Mouse (Mus musculus) heart, embryonic 15.5 days (tissue): Measurements from ENCODE around the gene Ace. TPM values are rescaled to one million over a fixed set of nuclear protein-coding genes. Genes with fewer than 3 reads are reported as not detected.

Experiments
- ATAC-seq: fragments of 200-750 bp; cut with Nextera tagmentation; replicated peaks from 2 replicates; pipeline ENCODE4 v1.8.0; 2017; ENCODE audit warnings: low read depth, moderate TSS enrichment; ENCODE audit not compliant: insufficient number of reproducible peaks, insufficient read depth, low FRiP score
- H3K27ac ChIP-seq: fragments of 300-500 bp; sonication (generic); 2 replicates; pipeline ENCODE4 v1.5.1; 2015; ENCODE audit warnings: mild to moderate bottlenecking, inconsistent platforms
- H3K27me3 ChIP-seq: fragments of 300-500 bp; sonication (generic); 2 replicates; pipeline ENCODE4 v1.6.1; 2015; ENCODE audit warnings: inconsistent platforms
- H3K36me3 ChIP-seq: fragments of 300-500 bp; sonication (generic); 2 replicates; pipeline ENCODE4 v1.6.1; 2015; ENCODE audit warnings: mild to moderate bottlenecking, inconsistent platforms
- H3K4me1 ChIP-seq: fragments of 300-500 bp; sonication (generic); replicated peaks from 2 replicates; pipeline ENCODE4 v1.6.1; 2015; ENCODE audit warnings: inconsistent platforms
- H3K4me2 ChIP-seq: fragments of 300-500 bp; sonication (generic); 2 replicates; pipeline ENCODE4 v1.6.1; 2015; ENCODE audit warnings: inconsistent platforms, mild to moderate bottlenecking, moderate library complexity
- H3K4me3 ChIP-seq: fragments of 300-500 bp; sonication (generic); 2 replicates; pipeline ENCODE4 v1.5.1; 2015; ENCODE audit warnings: mild to moderate bottlenecking, inconsistent platforms
- H3K9ac ChIP-seq: fragments of 300-500 bp; sonication (generic); 2 replicates; pipeline ENCODE4 v1.6.1; 2015; ENCODE audit warnings: mild to moderate bottlenecking, inconsistent platforms
- H3K9me3 ChIP-seq: fragments of 300-500 bp; sonication (generic); replicated peaks from 2 replicates; pipeline ENCODE4 v1.6.1; 2016; ENCODE audit warnings: inconsistent platforms
- WGBS: fragments of 180-500 bp; shearing (Covaris S2); methylation state at CpG from one replicate; pipeline ENCODE4 v1.1.7; 2015; ENCODE audit warnings: mixed read lengths; 5-methylcytosine and 5-hydroxymethylcytosine counted together
- polyA plus RNA-seq: library from polyadenylated mRNA; unstranded; fragments of >200 nt; fragmentation: Nextera tagmentation; extraction: Ambion mirVana; gene quantifications from 2 replicates; pipeline ENCODE4 v1.2.1, GENCODE M21; 2015

Ace gene
- polyA plus RNA-seq, 1 experiment from 2014 or later = 3.3 TPM

GRCm38 (mm10) chr11:105994375-105994774, 26.6 kb downstream of the Ace start, which contains the start of gene Ace3:
Gene Ace3, plus strand, starts transcription at chr11:105994675.
- no peak within 1 kb of the TSS for H3K9ac ChIP-seq
- H3K36me3 ChIP-seq = no peaks in the 10 kb centered on the region
- H3K4me1 ChIP-seq = no peaks in the 10 kb centered on the region
- 89% methylated on average over 3 of the region's 3 CpGs for WGBS
- no peak within 1 kb of the TSS for H3K27ac ChIP-seq
- no peak for ATAC-seq
- no peak within 1 kb of the TSS for H3K4me3 ChIP-seq
- no peak within 1 kb of the TSS for H3K4me2 ChIP-seq
- H3K9me3 ChIP-seq = no peaks in the 10 kb centered on the region
- no peaks in the 10 kb centered on the region for H3K27me3 ChIP-seq

GRCm38 (mm10) chr11:106000062-106000461, 32.3 kb downstream of the Ace start:
- Histone ChIP-seq H3K4me3 (no peak overlapping the region), H3K9me3 (no peaks in the 10 kb centered on the region), H3K27me3 (no peaks in the 10 kb centered on the region; the same call in 1 of the 2 replicates), H3K4me2 (no peak overlapping the region), H3K36me3 (no peaks in the 10 kb centered on the region), H3K27ac (no peak overlapping the region), H3K9ac (no peak overlapping the region), H3K4me1 (no peaks in the 10 kb centered on the region)
- no peak for ATAC-seq
- WGBS = 88% methylated on average over 6 of the region's 6 CpGs

GRCm38 (mm10) chr11:106001718-106002117, 34.0 kb downstream of the Ace start:
- no peak for ATAC-seq
- no peak overlapping the region for H3K27ac ChIP-seq
- no peaks in the 10 kb centered on the region for H3K4me1 ChIP-seq
- no peaks in the 10 kb centered on the region for H3K36me3 ChIP-seq
- H3K4me3 ChIP-seq = no peak overlapping the region
- no peak overlapping the region for H3K9ac ChIP-seq
- no peak overlapping the region for H3K4me2 ChIP-seq
- H3K27me3 ChIP-seq = no peaks in the 10 kb centered on the region; the same call in 1 of the 2 replicates
- no peaks in the 10 kb centered on the region for H3K9me3 ChIP-seq
- WGBS = 32% methylated on average over 4 of the region's 4 CpGs

GRCm38 (mm10) chr11:106004576-106004975, 36.8 kb downstream of the Ace start:
- Histone ChIP-seq H3K4me3 (no peak overlapping the region), H3K4me2 (no peak overlapping the region), H3K9ac (no peak overlapping the region), H3K4me1 (peaks cover 3% of the 10 kb centered on the region), H3K9me3 (no peaks in the 10 kb centered on the region), H3K36me3 (no peaks in the 10 kb centered on the region), H3K27ac (no peak overlapping the region), H3K27me3 (peaks cover 22% of the 10 kb centered on the region)
- no peak for ATAC-seq
- 71% methylated on average over 1 of the region's 1 CpGs for WGBS

GRCm38 (mm10) chr11:106005970-106006369, 38.2 kb downstream of the Ace start:
- Histone ChIP-seq H3K27me3 (peaks cover 35% of the 10 kb centered on the region), H3K9me3 (no peaks in the 10 kb centered on the region), H3K4me2 (no peak overlapping the region), H3K36me3 (no peaks in the 10 kb centered on the region), H3K9ac (no peak overlapping the region), H3K4me1 (peaks cover 3% of the 10 kb centered on the region), H3K27ac (no peak overlapping the region), H3K4me3 (no peak overlapping the region)
- no peak for ATAC-seq
- 46% methylated on average over 5 of the region's 5 CpGs for WGBS

GRCm38 (mm10) chr11:106007821-106008220, 40.1 kb downstream of the Ace start, which contains the start of gene Kcnh6:
Gene Kcnh6, plus strand, starts transcription at chr11:106008124.
- peak within 1 kb of the TSS; percentile 32 for H3K4me3 ChIP-seq
- H3K36me3 ChIP-seq = no peaks in the 10 kb centered on the region
- no peaks in the 10 kb centered on the region for H3K9me3 ChIP-seq
- peaks cover 5% of the 10 kb centered on the region for H3K4me1 ChIP-seq
- no peak within 1 kb of the TSS for H3K9ac ChIP-seq
- peak; percentile 61 for ATAC-seq
- under 1% methylated on average over 25 of the region's 25 CpGs for WGBS
- H3K27me3 ChIP-seq = peaks cover 45% of the 10 kb centered on the region
- peak within 1 kb of the TSS; percentile 66 for H3K4me2 ChIP-seq
- H3K27ac ChIP-seq = no peak within 1 kb of the TSS

GRCm38 (mm10) chr11:106012711-106013110, 45.0 kb downstream of the Ace start:
- Histone ChIP-seq H3K36me3 (no peaks in the 10 kb centered on the region), H3K27me3 (peaks cover 52% of the 10 kb centered on the region), H3K27ac (no peak overlapping the region), H3K9ac (no peak overlapping the region), H3K9me3 (no peaks in the 10 kb centered on the region), H3K4me1 (peaks cover 18% of the 10 kb centered on the region), H3K4me3 (no peak overlapping the region), H3K4me2 (no peak overlapping the region)
- no peak for ATAC-seq
- WGBS = 46% methylated on average over 7 of the region's 7 CpGs

GRCm38 (mm10) chr11:106013556-106014225, 45.9 kb downstream of the Ace start:
- no peak for ATAC-seq
- Histone ChIP-seq H3K27me3 (peaks cover 49% of the 10 kb centered on the region), H3K4me2 (no peak overlapping the region), H3K9ac (no peak overlapping the region), H3K4me3 (no peak overlapping the region), H3K9me3 (no peaks in the 10 kb centered on the region), H3K4me1 (peaks cover 15% of the 10 kb centered on the region), H3K36me3 (no peaks in the 10 kb centered on the region), H3K27ac (no peak overlapping the region)
- 39% methylated on average over 11 of the region's 11 CpGs for WGBS

- H3K27ac ChIP-seq = no peak overlapping the region
- H3K4me1 ChIP-seq = peaks cover 24% of the 10 kb centered on the region
- H3K9ac ChIP-seq = no peak overlapping the region
- WGBS = 70% methylated on average over 5 of the region's 5 CpGs
- H3K27me3 ChIP-seq = peaks cover 52% of the 10 kb centered on the region
- no peaks in the 10 kb centered on the region for H3K9me3 ChIP-seq
- ATAC-seq = no peak
- H3K4me3 ChIP-seq = no peak overlapping the region
- H3K4me2 ChIP-seq = no peak overlapping the region
- no peaks in the 10 kb centered on the region for H3K36me3 ChIP-seq
Measured at GRCm38 (mm10) chr11:106016440-106016839, 48.7 kb downstream of the Ace start.

- H3K4me2 ChIP-seq = peak overlapping the region; percentile 62
- no peak overlapping the region for H3K27ac ChIP-seq
- peak overlapping the region; percentile 32 for H3K4me3 ChIP-seq
- H3K36me3 ChIP-seq = no peaks in the 10 kb centered on the region
- ATAC-seq = 0 out of 2 replicates have a peak, but pooled peaks have one; percentile 15
- peaks cover 51% of the 10 kb centered on the region for H3K27me3 ChIP-seq
- H3K9me3 ChIP-seq = no peaks in the 10 kb centered on the region
- H3K9ac ChIP-seq = no peak overlapping the region
- 1% methylated on average over 50 of the region's 50 CpGs for WGBS
- peaks cover 9% of the 10 kb centered on the region for H3K4me1 ChIP-seq
Measured at GRCm38 (mm10) chr11:106020051-106020763, 52.5 kb downstream of the Ace start.

- H3K27me3 ChIP-seq = peaks cover 17% of the 10 kb centered on the region
- H3K9me3 ChIP-seq = no peaks in the 10 kb centered on the region
- H3K4me1 ChIP-seq = no peaks in the 10 kb centered on the region
- 49% methylated on average over 3 of the region's 3 CpGs for WGBS
- no peak overlapping the region for H3K4me2 ChIP-seq
- no peak overlapping the region for H3K4me3 ChIP-seq
- H3K9ac ChIP-seq = no peak overlapping the region
- H3K36me3 ChIP-seq = no peaks in the 10 kb centered on the region
- ATAC-seq = no peak
- H3K27ac ChIP-seq = no peak overlapping the region
Measured at GRCm38 (mm10) chr11:106025774-106026173, 58.0 kb downstream of the Ace start.
